Mouse (Mus musculus) layer of hippocampus, adult 2 months (tissue): ENCODE measurements around the gene Fchsd2. TPM values are rescaled to one million over a fixed set of nuclear protein-coding genes. Genes with fewer than 3 reads are reported as not detected.

Source experiments
- DNase-seq, 2 experiments: peaks; one replicate each; pipeline ENCODE4 v3.0.0; 2022; ENCODE audit warnings: low spot score in 2 of 2
- H3K27ac ChIP-seq: fragments of 200-600 bp; 2 replicates; pipeline ENCODE4 v1.8.1; 2022
- H3K4me3 ChIP-seq: fragments of 200-600 bp; 2 replicates; pipeline ENCODE4 v1.8.1; 2022; ENCODE audit warnings: mild to moderate bottlenecking
- CTCF ChIP-seq: fragments of 200-600 bp; conservative IDR thresholded peaks from 2 replicates; pipeline ENCODE4 v1.8.1; 2022; ENCODE audit warnings: antibody characterized with exemption, mild to moderate bottlenecking, moderate library complexity
- total RNA-seq, 2 experiments: library from RNA; stranded (reverse); gene quantifications; 2 replicates each; pipeline ENCODE4 v1.2.3; 2021

The Fchsd2 gene
- total RNA-seq, 2 experiments from 2014 or later = 38.5 to 41.2 TPM

- TF ChIP-seq CTCF = no peak
- Histone ChIP-seq H3K4me3 (no peak overlapping the region), H3K27ac (0 out of 2 replicates have a peak overlapping the region, but pooled peaks have one; percentile 32)
- DNase-seq = no peak
Measured at GRCm38 (mm10) chr7:101324142-101324962, 231.7 kb downstream of the Fchsd2 start.

GRCm38 (mm10) chr7:101326006-101326405 is 233.3 kb downstream of the Fchsd2 start:
- DNase-seq = no peak
- no peak for TF ChIP-seq CTCF
- H3K4me3 ChIP-seq = no peak overlapping the region
- H3K27ac ChIP-seq = no peak overlapping the region

GRCm38 (mm10) chr7:101327263-101327662 is 234.6 kb downstream of the Fchsd2 start:
- Histone ChIP-seq H3K4me3 (no peak overlapping the region), H3K27ac (no peak overlapping the region)
- DNase-seq = no peak
- TF ChIP-seq CTCF = no peak

GRCm38 (mm10) chr7:101327786-101328185 is 235.1 kb downstream of the Fchsd2 start:
- Histone ChIP-seq H3K4me3 (no peak overlapping the region), H3K27ac (no peak overlapping the region)
- no peak for DNase-seq
- no peak for TF ChIP-seq CTCF

- Histone ChIP-seq H3K4me3 (no peak overlapping the region; the same call in 1 of the 2 replicates), H3K27ac (peak overlapping the region; percentile 73)
- DNase-seq = peak; percentile 67 to 80
- peak; percentile 55 for TF ChIP-seq CTCF
Measured at GRCm38 (mm10) chr7:101328621-101329158, 236.0 kb downstream of the Fchsd2 start.

- DNase-seq = no peak
- no peak for TF ChIP-seq CTCF
- no peak overlapping the region for H3K4me3 ChIP-seq
- peak overlapping the region; percentile 73 for H3K27ac ChIP-seq
Measured at GRCm38 (mm10) chr7:101329606-101330005, 236.9 kb downstream of the Fchsd2 start.

- DNase-seq = no peak
- no peak for TF ChIP-seq CTCF
- H3K27ac ChIP-seq = peak overlapping the region; percentile 73; the same call in 1 of the 2 replicates
- no peak overlapping the region for H3K4me3 ChIP-seq
Measured at GRCm38 (mm10) chr7:101330074-101330840, 237.6 kb downstream of the Fchsd2 start.

GRCm38 (mm10) chr7:101330841-101331173 is 238.1 kb downstream of the Fchsd2 start:
- Histone ChIP-seq H3K27ac (no peak overlapping the region), H3K4me3 (no peak overlapping the region)
- DNase-seq = no peak
- TF ChIP-seq CTCF = no peak

- H3K27ac ChIP-seq = no peak overlapping the region
- H3K4me3 ChIP-seq = no peak overlapping the region
- DNase-seq = no peak
- TF ChIP-seq CTCF = no peak
Measured at GRCm38 (mm10) chr7:101332045-101332831, 239.6 kb downstream of the Fchsd2 start.

Other genes with a start within 250 kb of the Fchsd2 start
- gene Relt, start 229.4 kb upstream of the Fchsd2 start, total RNA-seq = 10 to 100 TPM; 11.2 to 13.2 TPM
- gene Arhgef17, start 160.8 kb upstream of the Fchsd2 start, total RNA-seq = 100 to 1,000 TPM; 163 to 171 TPM
- gene P2ry6, start 118.2 kb upstream of the Fchsd2 start, total RNA-seq = 1 to 10 TPM; 3.0 to 3.6 TPM
- under 1 TPM; 0.86 to 0.87 TPM for gene P2ry2, start 80.0 kb upstream of the Fchsd2 start, total RNA-seq
- gene Atg16l2, start 209.4 kb downstream of the Fchsd2 start, total RNA-seq = 10 to 100 TPM; 37.9 to 47.8 TPM
- 10 to 100 TPM; 23.6 to 24.6 TPM for gene Stard10, start 224.2 kb downstream of the Fchsd2 start, total RNA-seq